Mouse (Mus musculus): ENCODE data around the gene Tmem97.

GRCm38 (mm10) chr11:78568827-78569226 lies 18.2 kb upstream of the Tmem97 start:
- TF ChIP-seq POLR2A (IDR thresholded peaks at IDR 0.05; ENCODE audit: low read depth, low read length): no peak
- TF ChIP-seq CTCF (conservative IDR thresholded peaks at IDR 0.05; ENCODE audit: insufficient read depth, insufficient read length, low read depth, low read length): no peak
